Mouse (Mus musculus): ENCODE measurements around the gene Zfp385a.

DNA sequence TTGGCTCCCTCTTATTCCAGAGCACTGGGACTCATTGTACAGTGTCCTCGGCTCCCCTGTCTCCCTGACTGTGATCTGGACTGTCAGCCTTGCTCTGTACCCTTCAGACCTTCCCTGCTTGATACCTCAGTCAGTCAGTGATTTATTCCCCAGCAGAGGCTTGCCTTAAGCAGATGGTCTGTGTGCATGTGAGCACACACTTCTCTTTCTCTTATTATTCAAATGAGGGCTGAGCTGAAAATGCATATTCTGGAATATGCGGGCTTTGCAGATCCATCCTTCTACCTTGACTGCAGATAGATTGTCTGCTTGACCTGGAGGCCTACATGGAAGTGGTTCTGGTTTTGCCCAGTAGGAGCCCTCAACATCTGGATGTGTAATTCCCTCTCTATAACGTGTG, 41.9 kb downstream of the Zfp385a start:
- no peak for TF ChIP-seq USF1 (IDR thresholded peaks at IDR 0.05; ENCODE audit: low read depth, low read length)
- TF ChIP-seq GABPA (IDR thresholded peaks at IDR 0.05; ENCODE audit: low read depth, low read length), result no peak
- TF ChIP-seq EP300 (IDR thresholded peaks at IDR 0.05; ENCODE audit: low read depth in 1 of 2, low read length in 2 of 2), result no peak

Data from MEL (cell line).